Mouse (Mus musculus) hindbrain, embryonic 10.5 days (tissue): ENCODE measurements around the gene St6gal1. TPM values are rescaled to one million over a fixed set of nuclear protein-coding genes. Genes with fewer than 3 reads are reported as not detected.

Experiments used
- DNase-seq: peaks from one replicate; pipeline ENCODE4 v3.0.0-alpha.2; 2017; ENCODE audit warnings: low spot score
- H3K27ac ChIP-seq: fragments of 300-500 bp; sonication (generic); 2 replicates; pipeline ENCODE4 v1.5.1; 2016; ENCODE audit warnings: mild to moderate bottlenecking, moderate library complexity
- H3K27me3 ChIP-seq: fragments of 300-500 bp; sonication (generic); 2 replicates; pipeline ENCODE4 v1.6.1; 2016; ENCODE audit warnings: mild to moderate bottlenecking; ENCODE audit not compliant: poor library complexity, insufficient read depth, severe bottlenecking
- H3K36me3 ChIP-seq: fragments of 300-500 bp; sonication (generic); 2 replicates; pipeline ENCODE4 v1.6.1; 2016; ENCODE audit warnings: mild to moderate bottlenecking, moderate library complexity
- H3K4me1 ChIP-seq: fragments of 300-500 bp; sonication (generic); replicated peaks from 2 replicates; pipeline ENCODE4 v1.6.1; 2016; ENCODE audit warnings: mild to moderate bottlenecking
- H3K4me3 ChIP-seq: fragments of 300-500 bp; sonication (generic); 2 replicates; pipeline ENCODE4 v1.5.1; 2016; ENCODE audit warnings: mild to moderate bottlenecking, moderate library complexity
- H3K9me3 ChIP-seq: fragments of 300-500 bp; sonication (generic); 2 replicates; pipeline ENCODE4 v1.6.1; 2016; ENCODE audit warnings: mild to moderate bottlenecking, moderate library complexity
- WGBS: fragments of 180-500 bp; shearing (Covaris S2); methylation state at CpG from one replicate; pipeline ENCODE4 v1.1.7; 2016; 5-methylcytosine and 5-hydroxymethylcytosine counted together
- polyA plus RNA-seq: library from polyadenylated mRNA; unstranded; fragments of >200 nt; fragmentation: Nextera tagmentation; extraction: Ambion mirVana; gene quantifications from 2 replicates; pipeline ENCODE4 v1.2.1, GENCODE M21; 2016

St6gal1 gene
- polyA plus RNA-seq, 1 experiment from 2014 or later, result 26.6 TPM

- Histone ChIP-seq H3K36me3 (no peaks in the 10 kb centered on the region), H3K4me1 (peaks cover 48% of the 10 kb centered on the region), H3K9me3 (no peaks in the 10 kb centered on the region), H3K27ac (peak overlapping the region; percentile 98), H3K4me3 (peak overlapping the region; percentile 84), H3K27me3 (peaks cover 19% of the 10 kb centered on the region)
- WGBS, result under 1% methylated on average over 28 of the region's 28 CpGs
- peak; percentile 67 for DNase-seq
These were observed 1.5 kb downstream of the St6gal1 start for GRCm38 (mm10) chr16:23225821-23226600.

GRCm38 (mm10) chr16:23226601-23227351 is 2.2 kb downstream of the St6gal1 start:
- Histone ChIP-seq H3K27ac (peak overlapping the region; percentile 98), H3K36me3 (no peaks in the 10 kb centered on the region), H3K4me1 (peaks cover 52% of the 10 kb centered on the region), H3K9me3 (no peaks in the 10 kb centered on the region), H3K4me3 (peak overlapping the region; percentile 84), H3K27me3 (peaks cover 19% of the 10 kb centered on the region)
- 14% methylated on average over 14 of the region's 14 CpGs for WGBS
- peak; percentile 55 for DNase-seq

GRCm38 (mm10) chr16:23227851-23228250 is 3.3 kb downstream of the St6gal1 start:
- WGBS, result 28% methylated on average over 6 of the region's 6 CpGs
- Histone ChIP-seq H3K36me3 (no peaks in the 10 kb centered on the region), H3K4me1 (peaks cover 52% of the 10 kb centered on the region), H3K27ac (no peak overlapping the region), H3K9me3 (no peaks in the 10 kb centered on the region), H3K27me3 (peaks cover 19% of the 10 kb centered on the region), H3K4me3 (peak overlapping the region; percentile 84)
- DNase-seq, result no peak

GRCm38 (mm10) chr16:23228486-23228885 is 3.9 kb downstream of the St6gal1 start:
- no peak overlapping the region for H3K27ac ChIP-seq

GRCm38 (mm10) chr16:23229945-23230344 is 5.4 kb downstream of the St6gal1 start:
- no peaks in the 10 kb centered on the region for H3K9me3 ChIP-seq
- peaks cover 7% of the 10 kb centered on the region; the same call in 1 of the 2 replicates for H3K27me3 ChIP-seq
- peaks cover 42% of the 10 kb centered on the region for H3K4me1 ChIP-seq
- 78% methylated on average over 3 of the region's 3 CpGs for WGBS
- DNase-seq, result no peak
- H3K27ac ChIP-seq, result no peak overlapping the region
- H3K4me3 ChIP-seq, result no peak overlapping the region
- peaks cover 14% of the 10 kb centered on the region for H3K36me3 ChIP-seq

More at GRCm38 (mm10) chr16:23228486-23228885, 3.9 kb downstream of the St6gal1 start:
- H3K4me1 ChIP-seq, result peaks cover 52% of the 10 kb centered on the region
- peaks cover 14% of the 10 kb centered on the region for H3K27me3 ChIP-seq
- no peaks in the 10 kb centered on the region for H3K9me3 ChIP-seq
- no peak overlapping the region for H3K4me3 ChIP-seq
- peaks cover 2% of the 10 kb centered on the region for H3K36me3 ChIP-seq
- no peak for DNase-seq
- 24% methylated on average over 3 of the region's 3 CpGs for WGBS

- no peaks in the 10 kb centered on the region for H3K9me3 ChIP-seq
- peaks cover 7% of the 10 kb centered on the region; the same call in 1 of the 2 replicates for H3K27me3 ChIP-seq
- peaks cover 14% of the 10 kb centered on the region for H3K36me3 ChIP-seq
- no peak for DNase-seq
- no peak overlapping the region for H3K4me3 ChIP-seq
- H3K27ac ChIP-seq, result no peak overlapping the region
- peaks cover 35% of the 10 kb centered on the region for H3K4me1 ChIP-seq
- WGBS, result 80% methylated on average over 4 of the region's 4 CpGs
These were observed 6.6 kb downstream of the St6gal1 start for GRCm38 (mm10) chr16:23231168-23231567.

GRCm38 (mm10) chr16:23232691-23233090 is 8.2 kb downstream of the St6gal1 start:
- DNase-seq, result no peak
- Histone ChIP-seq H3K27ac (no peak overlapping the region), H3K4me3 (no peak overlapping the region), H3K9me3 (no peaks in the 10 kb centered on the region), H3K27me3 (0 out of 2 replicates have a peak, but pooled peaks cover 3% of the 10 kb centered on the region), H3K36me3 (peaks cover 14% of the 10 kb centered on the region), H3K4me1 (peaks cover 29% of the 10 kb centered on the region)
- 81% methylated on average over 7 of the region's 7 CpGs for WGBS

- Histone ChIP-seq H3K9me3 (no peaks in the 10 kb centered on the region), H3K4me3 (no peak overlapping the region), H3K36me3 (peaks cover 14% of the 10 kb centered on the region), H3K27ac (no peak overlapping the region), H3K27me3 (no peaks in the 10 kb centered on the region), H3K4me1 (peaks cover 29% of the 10 kb centered on the region)
- no peak for DNase-seq
- 90% methylated on average over 10 of the region's 10 CpGs for WGBS
These were observed 9.0 kb downstream of the St6gal1 start for GRCm38 (mm10) chr16:23233496-23233895.

GRCm38 (mm10) chr16:23234557-23234956 is 10.0 kb downstream of the St6gal1 start:
- DNase-seq, result no peak
- Histone ChIP-seq H3K4me3 (no peak overlapping the region), H3K9me3 (no peaks in the 10 kb centered on the region), H3K27me3 (no peaks in the 10 kb centered on the region), H3K36me3 (peaks cover 14% of the 10 kb centered on the region), H3K4me1 (peaks cover 27% of the 10 kb centered on the region), H3K27ac (no peak overlapping the region)
- 93% methylated on average over 5 of the region's 5 CpGs for WGBS

- Histone ChIP-seq H3K27me3 (no peaks in the 10 kb centered on the region), H3K36me3 (peaks cover 14% of the 10 kb centered on the region), H3K4me1 (peaks cover 30% of the 10 kb centered on the region), H3K4me3 (no peak overlapping the region), H3K9me3 (no peaks in the 10 kb centered on the region), H3K27ac (no peak overlapping the region)
- no peak for DNase-seq
- WGBS, result 72% methylated on average over 7 of the region's 7 CpGs
These were observed 10.7 kb downstream of the St6gal1 start for GRCm38 (mm10) chr16:23235173-23235694.

GRCm38 (mm10) chr16:23239583-23239982 is 15.0 kb downstream of the St6gal1 start:
- Histone ChIP-seq H3K4me3 (no peak overlapping the region), H3K9me3 (no peaks in the 10 kb centered on the region), H3K4me1 (peaks cover 49% of the 10 kb centered on the region), H3K36me3 (peaks cover 11% of the 10 kb centered on the region), H3K27me3 (no peaks in the 10 kb centered on the region), H3K27ac (0 out of 2 replicates have a peak overlapping the region, but pooled peaks have one; percentile 24)
- no peak for DNase-seq
- 75% methylated on average over 6 of the region's 6 CpGs for WGBS

GRCm38 (mm10) chr16:23240049-23240949 is 15.8 kb downstream of the St6gal1 start:
- Histone ChIP-seq H3K4me1 (peaks cover 49% of the 10 kb centered on the region), H3K36me3 (0 out of 2 replicates have a peak, but pooled peaks cover 8% of the 10 kb centered on the region)
- 65% methylated on average over 13 of the region's 13 CpGs for WGBS

More at GRCm38 (mm10) chr16:23240049-23240949, 15.8 kb downstream of the St6gal1 start:
- no peaks in the 10 kb centered on the region for H3K9me3 ChIP-seq
- DNase-seq, result no peak
- H3K27ac ChIP-seq, result 0 out of 2 replicates have a peak overlapping the region, but pooled peaks have one; percentile 24
- H3K27me3 ChIP-seq, result no peaks in the 10 kb centered on the region
- H3K4me3 ChIP-seq, result no peak overlapping the region
